Mouse (Mus musculus) myocyte (in vitro differentiated cells): ENCODE data around the gene Stard7. TPM values are rescaled to one million over a fixed set of nuclear protein-coding genes. Genes with fewer than 3 reads are reported as not detected.
"Not testable (repeated sequence)": the region's sequence is repeated elsewhere in the genome, so short reads cannot be mapped to it uniquely, and the experiment has no call there.

ENCODE experiments used
- H3K27me3 ChIP-seq: one replicate; pipeline ENCODE4 v1.6.1; 2011; ENCODE audit not compliant: control insufficient read depth, insufficient read depth, insufficient read length
- H3K36me3 ChIP-seq: one replicate; pipeline ENCODE4 v1.6.1; 2011; ENCODE audit not compliant: control insufficient read depth, insufficient read depth
- H3K4me2 ChIP-seq: one replicate; pipeline ENCODE4 v1.6.1; 2011; ENCODE audit warnings: low read depth, control low read depth
- H3K4me3 ChIP-seq: one replicate; pipeline ENCODE4 v1.5.1; 2011; ENCODE audit warnings: mild to moderate bottlenecking, control low read depth, moderate library complexity
- H3K79me2 ChIP-seq: one replicate; pipeline ENCODE4 v1.6.1; 2011; ENCODE audit not compliant: control insufficient read depth, insufficient read depth
- H3ac ChIP-seq: one replicate; pipeline ENCODE4 v1.6.1; 2011; ENCODE audit not compliant: control insufficient read depth, insufficient read length
- CEBPB ChIP-seq: IDR thresholded peaks from 2 replicates; pipeline ENCODE4 v1.6.1; 2011; ENCODE audit warnings: mild to moderate bottlenecking, moderate library complexity; ENCODE audit not compliant: poor library complexity, insufficient read depth, severe bottlenecking
- E2F4 ChIP-seq: IDR thresholded peaks from one replicate; pipeline ENCODE4 v1.6.1; 2011; ENCODE audit warnings: mild to moderate bottlenecking, control low read depth, moderate library complexity; ENCODE audit not compliant: insufficient read depth
- MAX ChIP-seq: IDR thresholded peaks from one replicate; pipeline ENCODE4 v1.6.1; 2011; ENCODE audit warnings: low read depth, mild to moderate bottlenecking, control low read depth
- MYOD1 ChIP-seq, 3 experiments: IDR thresholded peaks; one replicate each; pipeline ENCODE4 v1.6.1; 2011; ENCODE audit warnings: control low read depth in 2 of 3, low read depth in 2 of 3, mild to moderate bottlenecking in 2 of 3, moderate library complexity in 1 of 3; ENCODE audit not compliant: insufficient read length in 2 of 3, control insufficient read depth in 1 of 3
- MYOG ChIP-seq, 3 experiments: IDR thresholded peaks; one replicate each; pipeline ENCODE4 v1.6.1; 2011; ENCODE audit warnings: control low read depth in 2 of 3, low read depth in 2 of 3, mild to moderate bottlenecking in 2 of 3; ENCODE audit not compliant: insufficient read length in 2 of 3, control insufficient read depth in 1 of 3, insufficient read depth in 1 of 3
- POLR2A ChIP-seq: IDR thresholded peaks from one replicate; pipeline ENCODE4 v1.6.1; 2011; ENCODE audit warnings: low read depth, mild to moderate bottlenecking, control low read depth, moderate library complexity; ENCODE audit not compliant: insufficient read length
- POLR2AphosphoS2 ChIP-seq: IDR thresholded peaks from one replicate; pipeline ENCODE4 v1.6.1; 2011; ENCODE audit warnings: low read depth, control low read depth; ENCODE audit not compliant: insufficient read length
- REST ChIP-seq: IDR thresholded peaks from one replicate; pipeline ENCODE4 v1.6.1; 2011; ENCODE audit warnings: mild to moderate bottlenecking, control low read depth, moderate library complexity; ENCODE audit not compliant: insufficient read depth, insufficient read length
- SRF ChIP-seq: IDR thresholded peaks from one replicate; pipeline ENCODE4 v1.6.1; 2011; ENCODE audit warnings: low read depth; ENCODE audit not compliant: control insufficient read depth, insufficient read length
- TCF12 ChIP-seq: IDR thresholded peaks from one replicate; pipeline ENCODE4 v1.6.1; 2011; ENCODE audit warnings: mild to moderate bottlenecking, control low read depth; ENCODE audit not compliant: poor library complexity, insufficient read depth, severe bottlenecking
- TCF3 ChIP-seq: IDR thresholded peaks from one replicate; pipeline ENCODE4 v1.6.1; 2011; ENCODE audit warnings: low read depth, control low read depth; ENCODE audit not compliant: insufficient read length
- USF1 ChIP-seq: IDR thresholded peaks from one replicate; pipeline ENCODE4 v1.6.1; 2011; ENCODE audit warnings: low read depth, mild to moderate bottlenecking, control low read depth, moderate library complexity
- polyA plus RNA-seq: library from polyadenylated mRNA; unstranded; fragments of >200 nt; fragmentation: generic; extraction: Trizol; gene quantifications from one replicate; pipeline ENCODE4 v1.2.1, GENCODE M21; 2012; ENCODE audit warnings: missing spikeins

Stard7 gene
- polyA plus RNA-seq, 1 experiment, result 25.9 TPM

DNA sequence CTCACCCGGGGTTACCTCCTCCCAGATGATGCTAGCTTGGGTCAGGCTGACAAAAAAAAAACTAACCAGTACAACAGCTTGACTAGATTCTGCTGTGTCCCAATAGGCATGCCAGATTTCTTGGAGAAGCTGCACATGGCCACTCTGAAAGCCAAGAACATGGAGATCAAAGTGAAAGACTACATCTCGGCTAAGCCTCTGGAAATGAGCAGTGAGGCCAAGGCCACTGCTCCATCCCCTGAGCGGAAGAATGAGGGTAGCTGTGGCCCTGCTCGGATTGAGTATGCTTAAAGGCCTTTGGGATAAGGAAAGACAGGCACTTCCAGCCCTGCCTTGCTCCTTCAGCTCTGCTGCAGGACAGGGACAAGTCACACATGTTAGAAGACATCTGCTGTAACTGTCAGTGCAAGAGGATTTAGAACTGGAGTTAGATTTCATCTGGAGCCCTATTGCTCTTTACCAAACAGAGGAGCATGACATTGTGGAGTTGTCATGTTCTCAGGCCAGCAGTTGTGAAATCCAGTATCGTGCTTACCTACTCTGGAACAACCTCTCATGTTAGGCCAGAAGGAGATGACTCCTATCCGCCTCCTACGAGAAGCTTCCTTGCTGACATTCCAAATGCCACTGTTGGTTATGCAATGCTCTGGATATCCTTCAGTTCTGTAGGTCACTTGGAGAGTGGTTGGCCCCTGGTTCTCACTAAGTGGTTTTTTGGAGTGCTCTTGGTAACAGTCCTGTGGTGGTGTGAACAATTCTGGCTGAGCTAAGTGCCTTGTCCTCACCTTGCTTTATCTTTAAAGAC lies 27.2 kb downstream of the Stard7 start:
- H3ac ChIP-seq, result no peak overlapping the region
- H3K79me2 ChIP-seq, result no peaks in the 10 kb centered on the region
- peaks cover 39% of the 10 kb centered on the region for H3K36me3 ChIP-seq
- H3K27me3 ChIP-seq, result no peaks in the 10 kb centered on the region
- no peak for TF ChIP-seq MAX
- TF ChIP-seq POLR2A, result no peak
- TF ChIP-seq USF1, result no peak
- TF ChIP-seq MYOD1 (IDR thresholded peaks at IDR 0.05; ENCODE audit: control insufficient read depth in 1 of 3, insufficient read length in 2 of 3, low read depth in 2 of 3), result no peak
- H3K4me3 ChIP-seq, result no peak overlapping the region
- no peak overlapping the region for H3K4me2 ChIP-seq

- no peaks in the 10 kb centered on the region for H3K79me2 ChIP-seq
- H3K36me3 ChIP-seq, result peaks cover 39% of the 10 kb centered on the region
- TF ChIP-seq REST (no peak), MAX (no peak), CEBPB (no peak), MYOG (IDR thresholded peaks at IDR 0.05; ENCODE audit: control insufficient read depth in 1 of 3, insufficient read depth in 1 of 3, insufficient read length in 2 of 3, low read depth in 2 of 3) (no peak), TCF12 (no peak), SRF (no peak), POLR2AphosphoS2 (no peak), MYOD1 (IDR thresholded peaks at IDR 0.05; ENCODE audit: control insufficient read depth in 1 of 3, insufficient read length in 2 of 3, low read depth in 2 of 3) (no peak), E2F4 (no peak), USF1 (no peak), TCF3 (no peak), POLR2A (no peak)
- H3K4me2 ChIP-seq, result no peak overlapping the region
- no peak overlapping the region for H3ac ChIP-seq
- no peaks in the 10 kb centered on the region for H3K27me3 ChIP-seq
- no peak overlapping the region for H3K4me3 ChIP-seq
Observed at GRCm38 (mm10) chr2:127298056-127298455, 28.0 kb downstream of the Stard7 start.

DNA sequence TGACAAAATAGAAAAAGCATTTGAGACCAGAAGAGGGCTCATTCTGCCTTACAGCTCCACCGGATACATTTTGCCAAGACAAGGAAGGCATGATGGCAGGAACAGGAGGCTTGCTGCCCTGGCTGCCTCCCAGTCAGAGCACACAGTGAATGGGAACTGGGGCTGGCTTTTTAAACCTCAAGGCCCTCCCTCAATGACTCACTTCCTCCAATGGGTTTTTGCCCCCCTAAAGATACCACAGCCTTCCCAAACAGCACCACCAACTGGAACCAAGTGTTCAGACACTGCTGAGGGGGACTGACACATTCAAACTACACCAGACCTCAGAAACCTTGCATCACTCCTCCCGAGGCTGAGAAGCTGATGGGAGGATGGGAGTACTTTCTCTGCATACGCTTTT lies 30.7 kb downstream of the Stard7 start:
- TF ChIP-seq E2F4, result no peak
- TF ChIP-seq MYOD1 (IDR thresholded peaks at IDR 0.05; ENCODE audit: control insufficient read depth in 1 of 3, insufficient read length in 2 of 3, low read depth in 2 of 3), result no peak
- TF ChIP-seq CEBPB, result no peak
- TF ChIP-seq MYOG (IDR thresholded peaks at IDR 0.05; ENCODE audit: control insufficient read depth in 1 of 3, insufficient read depth in 1 of 3, insufficient read length in 2 of 3, low read depth in 2 of 3), result no peak
- no peak for TF ChIP-seq USF1
- TF ChIP-seq POLR2A, result no peak
- no peak for TF ChIP-seq SRF
- TF ChIP-seq POLR2AphosphoS2, result no peak
- TF ChIP-seq REST, result no peak
- TF ChIP-seq MAX, result no peak
- TF ChIP-seq TCF3, result no peak
- no peak for TF ChIP-seq TCF12
- Histone ChIP-seq H3K36me3 (peaks cover 32% of the 10 kb centered on the region), H3K27me3 (no peaks in the 10 kb centered on the region)

DNA sequence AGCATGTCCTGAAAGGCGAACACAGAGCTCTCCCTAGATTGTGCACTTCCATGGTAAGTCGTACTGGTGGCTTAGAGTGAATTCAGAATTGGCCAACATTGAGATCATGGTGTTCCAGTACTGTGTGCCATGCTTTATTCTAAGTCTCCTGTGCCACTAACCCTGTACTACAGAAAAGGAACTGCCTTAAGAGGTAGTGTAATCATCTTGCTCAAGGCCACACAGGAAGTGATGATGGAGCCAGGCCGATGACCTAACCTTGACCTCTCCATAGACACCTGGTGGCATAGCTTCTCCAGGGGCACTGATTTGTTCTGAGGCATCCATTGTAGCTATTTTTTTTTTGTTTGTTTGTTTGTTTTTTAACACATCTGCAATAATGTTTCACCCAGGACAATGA lies 31.9 kb downstream of the Stard7 start:
- H3K27me3 ChIP-seq, result no peaks in the 10 kb centered on the region
- H3K4me2 ChIP-seq, result no peak overlapping the region
- no peak overlapping the region for H3ac ChIP-seq
- TF ChIP-seq REST (no peak), E2F4 (no peak), MAX (no peak)
- H3K36me3 ChIP-seq, result peaks cover 21% of the 10 kb centered on the region
- no peak overlapping the region for H3K4me3 ChIP-seq
- no peaks in the 10 kb centered on the region for H3K79me2 ChIP-seq

More for the DNA sequence above, 30.7 kb downstream of the Stard7 start:
- H3ac ChIP-seq, result no peak overlapping the region
- no peaks in the 10 kb centered on the region for H3K79me2 ChIP-seq
- H3K4me3 ChIP-seq, result no peak overlapping the region
- H3K4me2 ChIP-seq, result no peak overlapping the region

GRCm38 (mm10) chr2:127304192-127304591 lies 34.2 kb downstream of the Stard7 start:
- not testable (repeated sequence) for H3ac ChIP-seq, H3K36me3 ChIP-seq, H3K79me2 ChIP-seq, H3K4me2 ChIP-seq, H3K4me3 ChIP-seq, H3K27me3 ChIP-seq
